ENCODE assay signal across 8 mouse cellular contexts in genomic region chr10:118868601-118869590, GRCm38 (mm10). TPM values are rescaled to one million over a fixed set of nuclear protein-coding genes. Genes with fewer than 3 reads are reported as not detected.
A peak's percentile ranks its signal among the peaks of the same experiment; 100 is the strongest.
DNase-seq lines count a peak whose midpoint lies in the region; ATAC-seq lines count a peak whose summit lies in the region.

No protein-coding gene starts in this region.

- under 1% methylated on average over 121 of the region's 130 CpGs for WGBS in intestine, embryonic 16.5 days
- WGBS in limb, embryonic 10.5 days, result under 1% methylated on average over 88 of the region's 130 CpGs
- WGBS in midbrain, embryonic 11.5 days, result under 1% methylated on average over 81 of the region's 130 CpGs

- no peaks in the 10 kb centered on the region for H3K27me3 ChIP-seq in intestine, embryonic 16.5 days (replicated peaks; ENCODE audit: control insufficient read depth, insufficient read depth, low read length)
- H3K27me3 ChIP-seq in limb, embryonic 10.5 days (ENCODE audit: low read depth, poor library complexity, severe bottlenecking), result no peaks in the 10 kb centered on the region
- no peaks in the 10 kb centered on the region for H3K27me3 ChIP-seq in midbrain, embryonic 11.5 days (ENCODE audit: control insufficient read depth, insufficient read depth, low read length)

- H3K4me2 ChIP-seq in intestine, embryonic 16.5 days (ENCODE audit: low read depth, low read length), result peak overlapping the region; percentile 93
- H3K4me2 ChIP-seq in midbrain, embryonic 11.5 days, result peak overlapping the region; percentile 80

- H3K9ac ChIP-seq in intestine, embryonic 16.5 days (ENCODE audit: low read depth, low read length), result peak overlapping the region; percentile 99
- H3K9ac ChIP-seq in midbrain, embryonic 11.5 days (ENCODE audit: low read length), result peak overlapping the region; percentile 99

- H3K36me3 ChIP-seq in intestine, embryonic 16.5 days (ENCODE audit: control insufficient read depth, insufficient read depth, low read length), result no peaks in the 10 kb centered on the region
- H3K36me3 ChIP-seq in limb, embryonic 10.5 days, result peaks cover 21% of the 10 kb centered on the region
- peaks cover 2% of the 10 kb centered on the region for H3K36me3 ChIP-seq in midbrain, embryonic 11.5 days (ENCODE audit: control insufficient read depth, insufficient read depth, low read length)

- H3K27ac ChIP-seq in intestine, embryonic 16.5 days (ENCODE audit: low read length), result peak overlapping the region; percentile 96
- peak overlapping the region; percentile 97 for H3K27ac ChIP-seq in limb, embryonic 10.5 days
- H3K27ac ChIP-seq in midbrain, embryonic 11.5 days (ENCODE audit: low read depth, low read length), result peak overlapping the region; percentile 94

- peak; percentile 80 for ATAC-seq in intestine, embryonic 16.5 days
- ATAC-seq in midbrain, embryonic 11.5 days (ENCODE audit: low FRiP score), result peak; percentile 90

- peak; percentile 84 to 89 for DNase-seq in adrenal gland, adult 18-20 months (ENCODE audit: low spot score in 2 of 2)
- DNase-seq in embryo, embryonic 10 days (ENCODE audit: low spot score), result peak; percentile 91
- peak; percentile 85 to 90 for DNase-seq in gastrocnemius, postnatal 4 days (ENCODE audit: low spot score in 2 of 2)
- DNase-seq in limb, embryonic 10.5 days (ENCODE audit: low spot score), result peak; percentile 91
- peak; percentile 99 for DNase-seq in midbrain, embryonic 11.5 days (ENCODE audit: low spot score, missing footprints)
- peak; percentile 94 for DNase-seq in right cerebral cortex, postnatal 4 days
- peak; percentile 89 for DNase-seq in yolk sac, embryonic 10.5 days (ENCODE audit: low spot score)

- H3K9me3 ChIP-seq in intestine, embryonic 16.5 days (ENCODE audit: control insufficient read depth, low read length), result no peaks in the 10 kb centered on the region
- no peaks in the 10 kb centered on the region for H3K9me3 ChIP-seq in limb, embryonic 10.5 days (replicated peaks)
- no peaks in the 10 kb centered on the region for H3K9me3 ChIP-seq in midbrain, embryonic 11.5 days (ENCODE audit: control insufficient read depth, low read length)

- peaks cover 28% of the 10 kb centered on the region for H3K4me1 ChIP-seq in intestine, embryonic 16.5 days (ENCODE audit: control insufficient read depth, insufficient read depth, low read length)
- peaks cover 34% of the 10 kb centered on the region for H3K4me1 ChIP-seq in limb, embryonic 10.5 days
- peaks cover 29% of the 10 kb centered on the region for H3K4me1 ChIP-seq in midbrain, embryonic 11.5 days (ENCODE audit: control insufficient read depth, insufficient read depth, low read length)

- peak overlapping the region; percentile 78 for H3K4me3 ChIP-seq in intestine, embryonic 16.5 days (ENCODE audit: low read length)
- peak overlapping the region; percentile 97 for H3K4me3 ChIP-seq in limb, embryonic 10.5 days
- peak overlapping the region; percentile 97 for H3K4me3 ChIP-seq in midbrain, embryonic 11.5 days (ENCODE audit: low read depth, low read length)

RNA-seq across cellular contexts. Expression of gene Dyrk2, which starts 1.1 kb away (rescaled TPM):
- total RNA-seq in adrenal gland, adult 18-20 months (2021), result 10 to 100 TPM; 20.0 to 28.8 TPM
- 100 to 1,000 TPM in 1 of 2 experiments, 10 to 100 TPM in 1; 99.8 to 108 TPM for total RNA-seq in gastrocnemius, postnatal 4 days (2021)
- 7.2 and 8.0 TPM in 2 replicates for polyA plus RNA-seq in intestine, embryonic 16.5 days (2015; fragmentation: Nextera tagmentation; extraction: Ambion mirVana)
- 6.3 and 7.2 TPM in 2 replicates for polyA plus RNA-seq in limb, embryonic 10.5 days (2016; fragmentation: Nextera tagmentation; extraction: Ambion mirVana)
- polyA plus RNA-seq in midbrain, embryonic 11.5 days (2014; fragmentation: Nextera tagmentation; extraction: Ambion mirVana), result 12.1 and 12.4 TPM in 2 replicates

Comparison
In these comparisons a context has a peak if more than half of its experiments do, and no peak if none do; other contexts are left out.
1. Peak in every context shown above with its lines: DNase-seq, ATAC-seq, H3K4me3 ChIP-seq and H3K27ac ChIP-seq.